Mouse (Mus musculus) c-Kit-positive CD71-negative TER-119-negative erythroid progenitor cells, embryonic 14.5 days (primary cell): Measurements from ENCODE around the gene Ubac2.
A peak's percentile ranks its signal among the peaks of the same experiment; 100 is the strongest.
"Not testable (repeated sequence)": the region's sequence is repeated elsewhere in the genome, so short reads cannot be mapped to it uniquely, and the experiment has no call there.

Source experiments
- DNase-seq: peaks from one replicate; pipeline ENCODE4 v3.0.0-alpha.2; 2013; ENCODE audit warnings: low read depth

Ubac2 gene

DNA sequence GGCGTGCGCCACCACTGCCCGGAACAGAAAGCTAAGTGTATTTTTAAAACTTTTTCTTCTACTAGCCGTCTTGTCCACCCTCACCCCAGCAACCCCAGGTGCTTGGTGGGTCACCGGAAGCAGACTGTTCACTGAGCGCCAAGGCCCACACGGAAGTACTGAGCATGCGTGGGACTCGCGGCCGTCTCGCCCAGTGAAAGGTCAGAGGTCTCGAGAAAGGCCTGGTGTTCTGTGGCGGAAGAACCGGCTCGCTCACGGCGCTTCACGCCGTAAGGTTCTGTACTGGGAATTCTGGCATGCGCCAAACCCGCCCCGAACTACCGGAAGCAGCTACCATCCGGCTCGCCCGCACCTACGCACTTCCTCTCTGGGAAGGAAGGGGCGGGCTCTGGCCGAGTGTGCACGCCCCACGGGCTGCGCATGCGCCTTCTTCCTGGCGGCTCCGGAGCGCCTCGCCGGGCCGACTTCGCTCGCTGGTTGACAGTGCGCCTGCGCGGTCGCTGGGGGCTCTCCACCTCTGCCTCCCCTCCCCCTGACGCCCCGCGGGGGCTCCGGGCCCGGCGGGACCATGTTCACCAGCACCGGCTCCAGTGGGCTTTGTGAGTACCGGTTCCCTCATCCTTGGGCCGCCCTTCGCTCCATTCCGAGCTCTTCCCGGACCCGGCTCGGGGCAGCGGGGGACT lies at the start of gene Ubac2:
TSS of gene Ubac2 (plus strand) at position 445 of the 683 bp plus-strand sequence.
- DNase-seq: peak; percentile 95

- no peak for DNase-seq
Measured at GRCm38 (mm10) chr14:121829816-121830442, 48.5 kb upstream of the Ubac2 start.

DNA sequence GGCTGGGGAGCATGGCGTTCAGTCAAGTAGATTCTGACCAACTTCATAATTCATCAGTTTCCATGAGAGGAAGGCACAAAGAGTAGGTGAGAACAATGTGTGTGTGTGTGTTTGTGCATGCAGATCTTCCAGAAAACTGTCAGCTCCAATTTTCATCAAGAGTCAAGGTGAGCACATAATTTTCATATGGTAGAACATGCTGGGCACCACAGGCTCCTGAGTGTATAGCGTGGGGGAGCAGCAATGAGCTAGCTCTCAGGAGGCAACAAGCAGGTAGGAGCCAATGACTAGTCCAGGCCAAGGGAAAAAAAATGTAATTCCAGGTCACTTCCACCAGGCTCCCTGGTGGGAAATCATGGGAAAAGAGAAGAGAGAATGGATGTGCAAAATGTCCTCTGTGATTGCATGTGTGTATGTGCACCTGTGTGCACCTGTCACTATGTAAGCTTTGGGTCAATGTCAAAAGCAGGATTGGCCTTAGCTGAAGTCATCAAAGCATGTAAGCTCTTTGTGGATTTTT lies 45.4 kb upstream of the Ubac2 start:
- DNase-seq: no peak

DNA sequence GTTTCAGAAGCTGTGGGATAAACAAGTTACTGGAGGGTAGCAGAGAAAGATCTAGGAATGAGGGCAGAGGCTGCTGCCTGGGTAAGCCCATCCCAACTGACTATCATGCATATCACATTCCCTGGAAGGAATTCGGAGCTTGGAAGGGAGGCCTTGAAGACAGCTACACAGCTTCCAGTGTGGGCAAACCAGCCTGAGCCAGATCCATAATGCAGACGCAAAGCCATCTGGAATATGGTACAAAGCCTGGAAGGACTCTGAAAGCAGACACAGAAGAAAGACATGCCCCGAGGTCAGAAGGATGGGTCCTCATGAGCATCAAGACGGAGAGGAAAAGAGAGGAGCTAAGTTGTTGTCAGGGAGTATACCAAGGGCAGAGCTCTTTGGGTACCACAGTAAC lies 40.3 kb upstream of the Ubac2 start:
- no peak for DNase-seq

- no peak for DNase-seq
Measured at GRCm38 (mm10) chr14:121840217-121840616, 38.2 kb upstream of the Ubac2 start.

- no peak for DNase-seq
Measured at GRCm38 (mm10) chr14:121844486-121844885, 33.9 kb upstream of the Ubac2 start.

- DNase-seq: no peak
Measured at GRCm38 (mm10) chr14:121851231-121851630, 27.2 kb upstream of the Ubac2 start.

DNA sequence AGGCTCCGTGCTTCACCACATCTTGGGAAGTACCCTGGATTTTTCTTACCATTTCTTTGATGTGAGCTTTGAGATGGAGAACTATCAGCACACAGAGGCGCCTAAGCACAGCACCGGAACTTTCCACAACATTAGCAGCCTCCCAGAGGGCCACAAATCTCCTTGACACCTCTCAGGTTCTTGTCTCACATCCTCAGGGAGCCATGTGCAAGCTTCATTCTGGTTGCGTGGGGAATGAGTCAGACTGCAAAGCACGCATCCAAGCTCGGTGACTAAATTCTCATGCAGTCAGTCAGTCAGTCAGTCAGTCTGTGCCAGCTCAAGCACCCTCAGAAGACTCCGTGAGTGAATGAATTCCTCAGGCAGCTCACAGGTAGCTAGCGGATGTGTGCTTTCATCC lies 25.9 kb upstream of the Ubac2 start:
- no peak for DNase-seq

- peak; percentile 73 for DNase-seq
Measured at GRCm38 (mm10) chr14:121865162-121865561, 13.3 kb upstream of the Ubac2 start.

DNA sequence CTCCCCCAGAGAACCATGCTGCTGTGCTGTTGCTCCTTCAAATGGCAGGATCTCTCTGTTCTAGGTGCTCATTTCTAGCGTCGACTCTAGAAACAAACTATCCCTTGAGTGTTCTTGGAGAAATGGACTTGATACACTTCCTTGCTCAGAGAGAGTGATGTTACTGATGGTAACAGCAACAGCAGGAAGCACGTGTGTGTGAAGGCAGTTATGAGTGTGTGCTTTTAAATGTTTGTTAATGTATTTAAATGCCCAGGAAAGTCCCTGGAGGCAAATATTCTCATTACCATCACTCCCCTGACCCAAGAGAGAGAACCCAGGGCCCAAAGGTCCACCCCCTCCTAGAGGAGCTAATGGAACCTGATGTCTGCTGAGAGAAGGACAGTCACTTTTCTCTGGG lies 11.8 kb upstream of the Ubac2 start:
- DNase-seq: no peak

DNA sequence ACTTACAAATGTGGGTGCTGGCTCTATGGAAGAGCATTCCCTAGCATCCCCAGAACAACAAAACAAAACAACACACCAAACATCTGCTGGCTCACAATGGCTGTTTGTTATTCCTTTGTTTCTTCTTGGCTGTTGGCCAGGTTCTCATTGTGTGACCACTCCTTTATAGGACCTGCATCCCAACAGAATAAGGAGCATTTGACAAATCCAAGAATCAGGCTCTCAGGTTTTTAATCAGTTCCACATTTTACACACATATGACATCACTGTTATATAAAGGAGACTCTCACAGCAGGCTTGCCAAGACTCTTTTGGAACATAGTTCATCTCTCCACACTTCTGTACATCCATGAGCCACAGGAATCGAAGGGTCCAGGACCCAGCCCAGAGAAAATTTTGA lies 9.3 kb upstream of the Ubac2 start:
- no peak for DNase-seq

DNA sequence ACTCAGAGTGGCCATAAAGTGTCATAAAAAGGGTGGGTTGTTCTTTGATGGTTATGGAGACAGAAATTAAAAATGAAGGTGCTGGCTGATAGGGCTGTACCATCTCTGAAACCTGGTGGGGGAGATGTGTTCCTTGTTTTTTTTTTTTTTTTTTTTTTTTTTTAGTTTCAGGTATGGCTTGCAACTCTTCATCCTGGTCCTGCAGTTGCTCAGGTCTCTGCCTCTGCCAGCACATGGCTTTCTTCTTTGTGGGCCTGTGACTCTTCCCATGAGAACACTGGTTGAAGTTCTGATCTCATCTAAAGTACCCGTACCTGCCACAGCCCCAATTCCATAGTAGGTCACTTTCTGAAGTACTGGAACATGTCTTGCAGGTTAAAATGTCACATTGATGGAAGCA lies 5.7 kb upstream of the Ubac2 start:
- no peak for DNase-seq

DNA sequence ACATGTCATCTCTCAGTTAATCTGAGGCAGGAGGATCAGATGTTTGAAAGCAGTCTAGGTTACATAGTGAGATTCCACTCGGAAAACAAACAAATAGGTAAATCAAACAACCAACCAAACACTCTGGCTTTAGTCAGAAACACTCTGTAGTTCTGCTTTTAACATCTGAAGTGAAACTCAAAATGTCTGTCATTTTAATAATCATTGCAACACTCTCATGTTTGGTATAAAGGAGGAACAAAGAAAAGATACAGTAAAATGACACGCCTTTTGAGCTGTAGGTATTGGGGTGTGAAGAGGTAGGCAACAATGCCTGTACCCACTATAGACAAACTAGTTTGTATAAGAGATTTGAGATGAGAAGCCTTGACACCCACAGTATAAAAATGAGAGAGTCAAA lies 5.2 kb upstream of the Ubac2 start:
- no peak for DNase-seq

- DNase-seq: no peak
Measured at GRCm38 (mm10) chr14:121873646-121874045, 4.8 kb upstream of the Ubac2 start.

DNA sequence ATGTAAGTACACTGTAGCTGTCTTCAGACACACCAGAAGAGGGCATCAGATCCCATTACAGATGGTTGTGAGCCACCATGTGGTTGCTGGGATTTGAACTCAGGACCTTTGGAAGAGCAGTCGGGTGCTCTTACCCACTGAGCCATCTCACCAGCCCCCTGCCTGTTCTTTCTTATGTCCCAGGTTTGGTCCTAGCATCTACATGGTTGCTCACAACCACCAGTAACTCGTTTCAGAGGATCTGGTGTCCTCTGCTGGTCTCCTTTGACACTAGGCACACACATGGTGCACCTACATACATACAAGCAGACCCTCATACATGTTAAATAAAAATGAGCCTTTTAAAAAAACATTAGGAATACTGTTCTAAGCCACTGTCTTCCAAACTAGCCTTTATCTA lies 2.2 kb upstream of the Ubac2 start:
- DNase-seq: not testable (repeated sequence)

DNA sequence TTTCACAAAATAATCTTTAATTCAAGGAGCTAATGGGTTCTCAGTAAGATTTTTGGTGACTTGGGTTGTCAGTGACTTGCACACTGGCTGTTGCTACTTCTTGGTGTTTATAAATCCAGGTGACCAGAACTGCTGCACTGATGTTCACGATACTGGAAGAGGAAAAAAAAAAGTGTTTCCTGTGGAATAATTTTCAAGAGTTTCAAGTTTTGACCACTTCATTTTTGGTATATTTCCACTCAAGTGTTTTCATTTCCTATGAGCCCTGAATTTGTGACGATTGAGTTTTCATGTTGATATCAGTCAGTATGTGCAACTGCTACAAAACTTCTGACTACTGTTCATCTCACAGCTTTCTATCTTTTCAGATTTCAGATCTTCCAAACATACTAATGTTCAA lies 1.6 kb upstream of the Ubac2 start:
- no peak for DNase-seq

DNA sequence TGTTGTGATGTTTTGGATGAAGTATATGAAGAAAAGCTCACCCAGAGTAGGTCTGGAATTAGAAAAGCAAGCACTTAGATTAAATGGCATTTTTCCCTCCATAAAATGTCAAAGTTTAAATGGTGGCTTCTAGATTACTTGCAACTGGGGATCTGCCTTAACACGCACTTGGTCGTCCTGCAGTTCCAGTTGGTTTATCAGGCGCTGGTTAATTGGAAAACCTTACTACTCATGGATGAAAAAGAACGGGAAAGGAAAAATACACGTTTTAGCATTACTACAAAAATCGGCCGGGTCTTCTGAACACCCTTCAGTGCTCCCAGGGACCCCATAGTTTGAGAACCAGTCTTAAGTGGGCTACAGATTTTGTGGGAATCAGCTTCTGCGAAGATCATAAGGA lies 780 bp upstream of the Ubac2 start:
- no peak for DNase-seq

DNA sequence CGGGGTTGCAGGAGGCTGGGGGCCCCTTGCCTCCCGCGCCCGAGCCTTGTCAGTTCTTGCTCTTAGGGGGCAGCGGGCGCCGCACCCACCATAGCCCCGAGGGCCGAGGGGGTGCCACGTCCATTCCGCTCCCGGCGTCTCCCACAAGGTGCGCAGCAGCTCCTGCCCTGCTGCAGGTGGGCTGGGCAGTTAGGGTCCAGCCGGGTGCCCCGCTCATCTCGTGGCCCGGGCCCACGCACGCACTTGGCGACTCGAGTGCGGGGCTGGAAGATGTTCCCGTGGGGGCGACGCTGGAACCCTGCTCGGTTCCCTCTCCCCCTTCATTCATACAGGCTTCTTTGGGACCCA lies 413 bp downstream of the Ubac2 start:
- no peak for DNase-seq

DNA sequence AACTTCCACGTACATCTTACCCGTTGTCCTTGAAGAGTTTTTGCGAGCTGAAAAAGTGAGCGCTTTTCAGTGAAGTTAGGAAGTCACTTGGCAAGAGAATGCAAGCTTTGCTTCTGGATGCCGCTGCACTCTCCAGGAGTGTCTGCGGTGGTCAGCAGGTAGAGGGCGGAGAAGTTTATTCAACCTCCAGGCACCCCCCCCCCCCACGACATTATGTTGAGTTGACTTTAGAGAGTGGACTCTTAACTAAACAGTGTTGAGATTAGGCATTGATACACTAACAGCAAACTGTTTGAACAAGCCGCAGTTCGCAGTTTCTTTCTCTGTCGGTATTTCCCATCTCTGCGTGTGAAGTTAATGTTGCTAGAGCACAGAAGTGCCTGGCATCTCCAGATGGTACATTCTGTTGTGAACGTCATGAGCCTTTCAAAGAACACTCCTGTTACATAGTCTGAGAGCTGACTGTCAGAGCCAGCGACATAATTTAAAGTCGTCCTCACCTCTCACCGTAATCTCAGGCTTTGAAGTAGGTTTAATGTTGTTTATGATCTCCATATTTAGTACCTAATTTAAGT lies 933 bp downstream of the Ubac2 start:
- no peak for DNase-seq

DNA sequence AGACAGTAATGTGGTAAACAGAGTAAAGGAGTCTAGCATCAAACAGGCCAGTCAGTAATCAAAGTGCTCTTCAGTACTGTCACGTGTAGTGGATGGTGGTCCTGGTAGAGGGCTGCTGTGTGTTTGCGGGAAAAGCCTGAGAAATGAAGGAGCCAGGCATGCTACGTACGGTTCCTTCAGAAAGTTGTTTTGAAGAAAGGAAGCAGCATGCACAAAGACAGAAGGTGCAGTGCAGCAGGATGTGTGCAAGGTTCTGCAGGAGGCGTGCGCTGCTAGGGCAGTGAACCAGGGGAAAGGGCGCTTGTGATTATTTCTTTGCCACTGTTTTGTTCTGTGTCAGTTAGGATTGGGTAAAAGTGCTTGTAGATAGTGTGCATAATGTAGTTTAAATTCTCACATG lies 2.8 kb downstream of the Ubac2 start:
- no peak for DNase-seq

GRCm38 (mm10) chr14:121884150-121884797 lies 5.9 kb downstream of the Ubac2 start:
- DNase-seq: no peak

DNA sequence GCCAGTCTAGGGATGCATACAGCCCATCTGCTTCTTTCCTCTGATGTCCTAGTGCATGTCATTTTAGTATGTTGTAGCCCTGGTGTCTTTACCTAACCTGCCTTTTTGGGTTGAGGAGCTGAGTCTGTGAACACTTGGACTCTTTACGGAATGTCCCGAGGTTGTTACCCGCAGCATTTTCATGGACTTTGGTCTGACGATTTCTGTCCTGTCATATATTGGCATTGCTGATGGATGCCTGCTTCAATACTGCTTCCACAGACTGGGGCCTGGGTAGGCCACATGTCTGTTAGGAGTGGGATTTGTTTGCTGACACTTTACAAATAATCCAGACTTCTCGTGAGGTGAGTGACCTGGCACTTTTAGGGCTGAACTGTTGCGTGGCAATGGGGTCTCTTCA lies 15.3 kb downstream of the Ubac2 start:
- DNase-seq: no peak

DNA sequence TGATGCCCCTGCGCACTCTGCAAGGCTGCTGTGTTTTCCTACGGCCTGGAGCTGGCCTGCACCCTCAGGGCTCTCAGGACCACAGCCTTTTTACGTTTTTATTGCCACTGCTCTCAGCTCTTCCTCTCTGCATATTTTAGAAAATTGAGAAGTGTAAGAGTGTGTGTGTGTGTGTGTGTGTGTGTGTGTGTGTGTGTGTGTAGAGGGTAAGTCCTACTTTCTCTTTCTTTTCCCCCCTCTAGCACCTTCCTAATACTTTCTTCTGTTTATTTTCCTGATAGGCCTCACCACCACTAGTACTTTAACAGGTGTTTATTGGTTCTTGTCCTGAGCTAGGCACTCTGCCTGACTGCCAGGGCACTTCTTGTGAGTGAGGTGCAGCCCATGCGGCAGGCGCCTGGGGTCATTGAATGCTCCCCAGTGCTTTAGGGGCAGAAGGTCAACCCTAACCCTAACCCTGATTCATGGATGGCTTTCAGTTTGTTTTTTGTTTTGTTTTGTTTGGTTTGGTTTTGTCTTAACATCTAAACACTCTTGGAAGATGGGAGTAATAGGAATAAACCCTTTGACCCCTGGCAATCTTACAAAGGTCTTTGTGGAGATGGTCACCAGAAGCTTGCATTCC lies 16.2 kb downstream of the Ubac2 start:
- no peak for DNase-seq
